Mouse (Mus musculus) ES-E14 (cell line): ENCODE data around the gene Nectin2. TPM values are rescaled to one million over a fixed set of nuclear protein-coding genes. Genes with fewer than 3 reads are reported as not detected.

Experiments used
- DNase-seq: peaks from one replicate; pipeline ENCODE4 v3.0.0-alpha.2; 2013; ENCODE audit warnings: low read depth, low spot score
- H3K27ac ChIP-seq: 2 replicates; pipeline ENCODE4 v1.5.1; 2012; ENCODE audit warnings: low read depth, mild to moderate bottlenecking, low read length, moderate library complexity, mixed read lengths; ENCODE audit not compliant: poor library complexity, insufficient read depth, severe bottlenecking
- H3K36me3 ChIP-seq: 2 replicates; pipeline ENCODE4 v1.6.1; 2012; ENCODE audit warnings: mild to moderate bottlenecking, low read length, moderate library complexity, mixed read lengths; ENCODE audit not compliant: control insufficient read depth, poor library complexity, insufficient read depth, severe bottlenecking
- H3K4me1 ChIP-seq, 2 experiments: fragments of 150-350 bp in 1 of 2; sonication (generic) in 1 of 2; 2 replicates each; pipeline ENCODE4 v1.6.1; 2012; ENCODE audit warnings: low read length in 2 of 2, mild to moderate bottlenecking in 1 of 2, mixed read lengths in 1 of 2; ENCODE audit not compliant: control insufficient read depth in 2 of 2, insufficient read depth in 2 of 2, poor library complexity in 1 of 2
- H3K4me3 ChIP-seq, 2 experiments: fragments of 150-350 bp in 1 of 2; sonication (generic) in 1 of 2; 2 replicates each; pipeline ENCODE4 v1.5.1; 2012; ENCODE audit warnings: low read length in 2 of 2, low read depth in 1 of 2, mild to moderate bottlenecking in 1 of 2, mixed read lengths in 1 of 2; ENCODE audit not compliant: insufficient read depth in 1 of 2, poor library complexity in 1 of 2, severe bottlenecking in 1 of 2
- H3K9ac ChIP-seq: 2 replicates; pipeline ENCODE4 v1.6.1; 2012; ENCODE audit warnings: low read depth, mild to moderate bottlenecking, low read length, mixed read lengths; ENCODE audit not compliant: poor library complexity, insufficient read depth, severe bottlenecking
- H3K9me3 ChIP-seq: fragments of 150-350 bp; sonication (generic); 2 replicates; pipeline ENCODE4 v1.6.1; 2012; ENCODE audit warnings: low read depth, mild to moderate bottlenecking, low read length; ENCODE audit not compliant: control insufficient read depth, insufficient read depth
- CHD2 ChIP-seq: IDR thresholded peaks from 2 replicates; pipeline ENCODE4 v1.6.1; 2014; ENCODE audit warnings: mild to moderate bottlenecking, low read depth, low read length, inconsistent platforms
- HCFC1 ChIP-seq: IDR thresholded peaks from 2 replicates; pipeline ENCODE4 v1.6.1; 2012; ENCODE audit warnings: low read length, inconsistent platforms, borderline replicate concordance; ENCODE audit not compliant: insufficient read depth
- ZC3H11A ChIP-seq: IDR thresholded peaks from 2 replicates; pipeline ENCODE4 v1.6.1; 2012; ENCODE audit warnings: low read depth, mild to moderate bottlenecking, inconsistent platforms, low read length, borderline replicate concordance
- ZNF384 ChIP-seq: IDR thresholded peaks from 2 replicates; pipeline ENCODE4 v1.6.1; 2012; ENCODE audit warnings: low read depth, low read length, inconsistent platforms
- in situ Hi-C, 2 experiments: fragments of 600-800 bp; cut with MboI; formaldehyde crosslinking; loops; one replicate each; pipeline ENCODE4 v1.15.1; 2025; ENCODE audit warnings: low sequenced_read_pairs in 2 of 2, inconsistent platforms in 1 of 2; ENCODE audit not compliant: unreplicated experiment in 2 of 2
- total RNA-seq: library from RNA; depleted of rRNA; stranded (reverse); fragments of 300-350 nt; gene quantifications from 2 replicates; pipeline ENCODE4 v1.2.3, GENCODE M21; 2012; rRNA removed

The Nectin2 gene
- total RNA-seq, 1 experiment: 241 TPM

- no peaks in the 10 kb centered on the region for H3K9me3 ChIP-seq
- H3K27ac ChIP-seq: peak overlapping the region; percentile 3; the same call in 1 of the 2 replicates
- in situ Hi-C loops: no loop called here
- H3K4me1 ChIP-seq: peaks cover 4 to 10% of the 10 kb centered on the region in 2 experiments
- peak; percentile 92 for TF ChIP-seq ZNF384
- no peak for TF ChIP-seq CHD2
- TF ChIP-seq ZC3H11A: peak; percentile 64
- TF ChIP-seq HCFC1: 0 out of 2 replicates have a peak, but pooled peaks have one; percentile 14
- H3K36me3 ChIP-seq: no peaks in the 10 kb centered on the region
- peak overlapping the region; percentile 69; the same call in 1 of the 2 replicates for H3K9ac ChIP-seq
- DNase-seq: peak; percentile 93
- H3K4me3 ChIP-seq: peak overlapping the region in 1 of 2 experiments; percentile 37; a peak in 1 of 4 replicates
Observed at GRCm38 (mm10) chr7:19668947-19669721, 81.1 kb downstream of the Nectin2 start.

GRCm38 (mm10) chr7:19667434-19667833, 82.8 kb downstream of the Nectin2 start:
- DNase-seq: no peak
- H3K9ac ChIP-seq: no peak overlapping the region
- peaks cover 4% of the 10 kb centered on the region; the same call in 1 of the 2 replicates for H3K36me3 ChIP-seq
- TF ChIP-seq ZNF384 (no peak), ZC3H11A (no peak)
- peaks cover 6 to 8% of the 10 kb centered on the region in 2 experiments; a peak in 3 of 4 replicates for H3K4me1 ChIP-seq
- H3K9me3 ChIP-seq: no peaks in the 10 kb centered on the region
- H3K27ac ChIP-seq: no peak overlapping the region
- in situ Hi-C loops: no loop called here
- H3K4me3 ChIP-seq: no peak overlapping the region

- in situ Hi-C loops: no loop called here
- no peak overlapping the region for H3K9ac ChIP-seq
- no peak for DNase-seq
- peaks cover 8% of the 10 kb centered on the region; the same call in 1 of the 2 replicates for H3K36me3 ChIP-seq
- H3K9me3 ChIP-seq: no peaks in the 10 kb centered on the region
- H3K4me3 ChIP-seq: no peak overlapping the region
- H3K27ac ChIP-seq: no peak overlapping the region
- peaks cover 6 to 8% of the 10 kb centered on the region in 2 experiments; a peak in 3 of 4 replicates for H3K4me1 ChIP-seq
- TF ChIP-seq ZNF384: 0 out of 2 replicates have a peak, but pooled peaks have one; percentile 35
- TF ChIP-seq CHD2: no peak
Observed at GRCm38 (mm10) chr7:19666750-19667149, 83.5 kb downstream of the Nectin2 start.

Other genes with a start within 250 kb of the Nectin2 start
- gene Bloc1s3, start 242.1 kb downstream of the Nectin2 start, total RNA-seq: 3.1 and 3.4 TPM in 2 replicates
- gene Trappc6a, start 242.1 kb downstream of the Nectin2 start, total RNA-seq: 33.2 and 56.7 TPM in 2 replicates
- gene Nkpd1, start 232.6 kb downstream of the Nectin2 start, total RNA-seq: 0.54 and 0.79 TPM in 2 replicates
- 25.3 and 37.7 TPM in 2 replicates for gene Ppp1r37, start 187.4 kb downstream of the Nectin2 start, total RNA-seq
- 32.2 and 35.3 TPM in 2 replicates for gene Zfp296, start 173.2 kb downstream of the Nectin2 start, total RNA-seq
- gene Gemin7, start 172.9 kb downstream of the Nectin2 start, total RNA-seq: 42.1 and 54.2 TPM in 2 replicates
- 52.7 and 83.4 TPM in 2 replicates for gene Clasrp, start 146.0 kb downstream of the Nectin2 start, total RNA-seq
- 13.9 and 15.1 TPM in 2 replicates for gene Relb, start 121.0 kb downstream of the Nectin2 start, total RNA-seq
- 129 and 156 TPM in 2 replicates for gene Clptm1, start 85.5 kb downstream of the Nectin2 start, total RNA-seq
- gene Apoc2, start 72.5 kb downstream of the Nectin2 start, total RNA-seq: not detected in 2 replicates
- 0.48 TPM in 1 of 2 replicates, not detected in the other for gene Gm44805, start 69.1 kb downstream of the Nectin2 start, total RNA-seq
- 0.27 and 0.48 TPM in 2 replicates for gene Apoc4, start 69.0 kb downstream of the Nectin2 start, total RNA-seq
- 72.3 and 106 TPM in 2 replicates for gene Apoc1, start 57.8 kb downstream of the Nectin2 start, total RNA-seq
- 683 and 2,144 TPM in 2 replicates for gene Apoe, start 51.3 kb downstream of the Nectin2 start, total RNA-seq
- 342 and 366 TPM in 2 replicates for gene Tomm40, start 35.0 kb downstream of the Nectin2 start, total RNA-seq
- gene Bcam, start 20.5 kb upstream of the Nectin2 start, total RNA-seq: 167 and 309 TPM in 2 replicates
- 3.5 and 6.6 TPM in 2 replicates for gene Cblc, start 46.3 kb upstream of the Nectin2 start, total RNA-seq
- gene Bcl3, start 72.3 kb upstream of the Nectin2 start, total RNA-seq: 14.3 and 28.8 TPM in 2 replicates
- gene Gm19345, start 101.5 kb upstream of the Nectin2 start, total RNA-seq: 0.36 and 1.1 TPM in 2 replicates
- gene Ceacam16, start 110.8 kb upstream of the Nectin2 start, total RNA-seq: 0.71 and 1.4 TPM in 2 replicates
- 0.85 and 0.94 TPM in 2 replicates for gene Ceacam19, start 137.5 kb upstream of the Nectin2 start, total RNA-seq
- 38.6 and 49.9 TPM in 2 replicates for gene Pvr, start 170.7 kb upstream of the Nectin2 start, total RNA-seq
- gene Igsf23, start 200.3 kb upstream of the Nectin2 start, total RNA-seq: 4.6 and 6.6 TPM in 2 replicates
- gene Ceacam20, start 214.9 kb upstream of the Nectin2 start, total RNA-seq: 3.7 and 4.9 TPM in 2 replicates
- 5.1 and 7.1 TPM in 2 replicates for gene Nlrp9b, start 241.0 kb upstream of the Nectin2 start, total RNA-seq